Mouse (Mus musculus) MEL (cell line): ENCODE measurements around the gene Yipf4. TPM values are rescaled to one million over a fixed set of nuclear protein-coding genes. Genes with fewer than 3 reads are reported as not detected.
"Not testable (repeated sequence)": the region's sequence is repeated elsewhere in the genome, so short reads cannot be mapped to it uniquely, and the experiment has no call there.

Experiments
- DNase-seq: peaks from one replicate; pipeline ENCODE4 v3.0.0; 2011; ENCODE audit warnings: low read depth, low spot score
- H3K27ac ChIP-seq: 2 replicates; pipeline ENCODE4 v1.5.1; 2012; ENCODE audit warnings: low read depth, mild to moderate bottlenecking, control low read depth, low read length, moderate library complexity; ENCODE audit not compliant: control insufficient read depth
- H3K27me3 ChIP-seq, 2 experiments: fragments of 150-350 bp in 1 of 2; sonication (generic) in 1 of 2; 2 replicates each; pipeline ENCODE4 v1.6.1; 2012; ENCODE audit warnings: low read length in 2 of 2, mild to moderate bottlenecking in 2 of 2, improper control_type of control experiment in 1 of 2, moderate library complexity in 1 of 2; ENCODE audit not compliant: insufficient read depth in 2 of 2, control insufficient read depth in 1 of 2
- H3K36me3 ChIP-seq, 2 experiments: 2 replicates each; pipeline ENCODE4 v1.6.1; 2012 to 2014; ENCODE audit warnings: low read length in 2 of 2, improper control_type of control experiment in 1 of 2, inconsistent platforms in 1 of 2, mild to moderate bottlenecking in 1 of 2; ENCODE audit not compliant: insufficient read depth in 2 of 2, control insufficient read depth in 1 of 2
- H3K4me1 ChIP-seq, 2 experiments: fragments of 150-350 bp in 1 of 2; sonication (generic) in 1 of 2; 2 replicates each; pipeline ENCODE4 v1.6.1; 2012; ENCODE audit warnings: low read length in 2 of 2, improper control_type of control experiment in 1 of 2, mild to moderate bottlenecking in 1 of 2; ENCODE audit not compliant: insufficient read depth in 2 of 2, control insufficient read depth in 1 of 2
- H3K4me3 ChIP-seq, 2 experiments: fragments of 150-350 bp in 1 of 2; sonication (generic) in 1 of 2; 2 replicates each; pipeline ENCODE4 v1.5.1; 2012; ENCODE audit warnings: low read depth in 2 of 2, low read length in 2 of 2, mild to moderate bottlenecking in 2 of 2, moderate library complexity in 2 of 2, control low read depth in 1 of 2, improper control_type of control experiment in 1 of 2; ENCODE audit not compliant: control insufficient read depth in 1 of 2, insufficient read depth in 1 of 2
- H3K79me2 ChIP-seq: 2 replicates; pipeline ENCODE4 v1.6.1; 2012; ENCODE audit warnings: mild to moderate bottlenecking, low read length, moderate library complexity; ENCODE audit not compliant: control insufficient read depth, poor library complexity, insufficient read depth
- H3K9ac ChIP-seq: 2 replicates; pipeline ENCODE4 v1.6.1; 2012; ENCODE audit warnings: low read depth, mild to moderate bottlenecking, control low read depth, low read length, moderate library complexity; ENCODE audit not compliant: control insufficient read depth, poor library complexity, severe bottlenecking
- H3K9me3 ChIP-seq: fragments of 150-350 bp; sonication (generic); replicated peaks from 2 replicates; pipeline ENCODE4 v1.6.1; 2012; ENCODE audit warnings: mild to moderate bottlenecking, low read length, improper control_type of control experiment, moderate library complexity; ENCODE audit not compliant: insufficient read depth
- CHD2 ChIP-seq: IDR thresholded peaks from 2 replicates; pipeline ENCODE4 v1.6.1; 2011; ENCODE audit warnings: low read length, improper control_type of control experiment
- E2F4 ChIP-seq: IDR thresholded peaks from 2 replicates; pipeline ENCODE4 v1.6.1; 2011; ENCODE audit warnings: low read depth, low read length, improper control_type of control experiment, borderline replicate concordance
- ELF1 ChIP-seq: IDR thresholded peaks from 2 replicates; pipeline ENCODE4 v1.6.1; 2014; ENCODE audit warnings: low read depth, mild to moderate bottlenecking, inconsistent platforms, low read length, improper control_type of control experiment, moderate library complexity
- GATA1 ChIP-seq: IDR thresholded peaks from 2 replicates; pipeline ENCODE4 v1.6.1; 2011; ENCODE audit warnings: low read depth, low read length, improper control_type of control experiment
- MAFK ChIP-seq: IDR thresholded peaks from 2 replicates; pipeline ENCODE4 v1.6.1; 2011; ENCODE audit warnings: low read depth, mild to moderate bottlenecking, low read length, improper control_type of control experiment, borderline replicate concordance
- MAX ChIP-seq: IDR thresholded peaks from 2 replicates; pipeline ENCODE4 v1.6.1; 2011; ENCODE audit warnings: low read length, improper control_type of control experiment
- MAZ ChIP-seq: IDR thresholded peaks from 2 replicates; pipeline ENCODE4 v1.6.1; 2012; ENCODE audit warnings: low read depth, mild to moderate bottlenecking, inconsistent platforms, low read length, improper control_type of control experiment
- NRF1 ChIP-seq: IDR thresholded peaks from 2 replicates; pipeline ENCODE4 v1.6.1; 2014; ENCODE audit warnings: low read depth, mild to moderate bottlenecking, inconsistent platforms, low read length, improper control_type of control experiment, moderate library complexity; ENCODE audit not compliant: poor library complexity, insufficient read depth, severe bottlenecking
- POLR2AphosphoS2 ChIP-seq: IDR thresholded peaks from 2 replicates; pipeline ENCODE4 v1.6.1; 2011; ENCODE audit warnings: low read length, improper control_type of control experiment
- SIN3A ChIP-seq: IDR thresholded peaks from 2 replicates; pipeline ENCODE4 v1.6.1; 2012; ENCODE audit warnings: low read length, improper control_type of control experiment, inconsistent platforms
- TCF12 ChIP-seq: IDR thresholded peaks from 2 replicates; pipeline ENCODE4 v1.6.1; 2014; ENCODE audit warnings: low read depth, mild to moderate bottlenecking, inconsistent platforms, low read length, improper control_type of control experiment, moderate library complexity
- UBTF ChIP-seq: IDR thresholded peaks from 2 replicates; pipeline ENCODE4 v1.6.1; 2012; ENCODE audit warnings: low read depth, mild to moderate bottlenecking, inconsistent platforms, low read length, improper control_type of control experiment, moderate library complexity, borderline replicate concordance; ENCODE audit not compliant: insufficient read depth
- ZC3H11A ChIP-seq: IDR thresholded peaks from 2 replicates; pipeline ENCODE4 v1.6.1; 2012; ENCODE audit warnings: low read depth, mild to moderate bottlenecking, inconsistent platforms, low read length, improper control_type of control experiment
- ZNF384 ChIP-seq: IDR thresholded peaks from 2 replicates; pipeline ENCODE4 v1.6.1; 2012; ENCODE audit warnings: low read depth, mild to moderate bottlenecking, inconsistent platforms, low read length, improper control_type of control experiment
- polyA plus RNA-seq, 2 experiments: library from polyadenylated mRNA; stranded (reverse) in 1 of 2; unstranded in 1 of 2; fragments of >175 nt in 1 of 2; fragments of >200 nt in 1 of 2; gene quantifications; 2 replicates each; pipeline versions ENCODE4 v1.2.1 to v1.2.4; 2012; ENCODE audit warnings: low replicate concordance in 2 of 2, low read depth in 1 of 2; ENCODE audit not compliant: insufficient read length in 2 of 2, insufficient read depth in 1 of 2, missing spikeins in 1 of 2
- total RNA-seq: library from RNA; depleted of rRNA; stranded (reverse); fragments of 300-350 nt; gene quantifications from 2 replicates; pipeline ENCODE4 v1.2.3, GENCODE M21; 2012

Gene Yipf4
- total and polyA plus RNA-seq, 3 experiments = 24.3 to 31.7 TPM; not detected in 1

GRCm38 (mm10) chr17:74458711-74459408 is 30.4 kb upstream of the Yipf4 start, which contains the start of gene Nlrc4:
Gene Nlrc4, minus strand, starts transcription at chr17:74459142.
- DNase-seq = peak; percentile 37
- H3K27ac ChIP-seq = 0 out of 2 replicates have a peak within 1 kb of the TSS, but pooled peaks have one; percentile 4
- H3K9ac ChIP-seq = 0 out of 2 replicates have a peak within 1 kb of the TSS, but pooled peaks have one; percentile 9
- H3K79me2 ChIP-seq = no peaks in the 10 kb centered on the region
- H3K9me3 ChIP-seq = no peaks in the 10 kb centered on the region
- H3K27me3 ChIP-seq = no peaks in the 10 kb centered on the region
- H3K4me3 ChIP-seq = peak within 1 kb of the TSS in 1 of 2 experiments; percentile 20; a peak in 1 of 4 replicates
- TF ChIP-seq ZNF384 (no peak), SIN3A (no peak), NRF1 (no peak), TCF12 (no peak), MAZ (no peak), POLR2AphosphoS2 (no peak), UBTF (no peak), MAX (no peak)
- H3K4me1 ChIP-seq = peaks cover 0 to 14% of the 10 kb centered on the region in 2 experiments; a peak in 2 of 4 replicates
- H3K36me3 ChIP-seq = peaks cover 0 to 10% of the 10 kb centered on the region in 2 experiments; a peak in 2 of 4 replicates

- TF ChIP-seq GATA1 (no peak), ELF1 (no peak), ZC3H11A (no peak), MAFK (no peak), CHD2 (no peak), E2F4 (no peak)
- H3K4me3 ChIP-seq = no peak overlapping the region
- H3K4me1 ChIP-seq = peaks cover 0 to 6% of the 10 kb centered on the region in 2 experiments; a peak in 2 of 4 replicates
- no peak for DNase-seq
- no peaks in the 10 kb centered on the region for H3K9me3 ChIP-seq
- H3K27me3 ChIP-seq = no peaks in the 10 kb centered on the region; a peak in 2 of 4 replicates
- peaks cover 0 to 6% of the 10 kb centered on the region in 2 experiments; a peak in 2 of 4 replicates for H3K36me3 ChIP-seq
- no peaks in the 10 kb centered on the region for H3K79me2 ChIP-seq
- H3K27ac ChIP-seq = no peak overlapping the region
- no peak overlapping the region for H3K9ac ChIP-seq
Measured at GRCm38 (mm10) chr17:74463510-74463909, 25.8 kb upstream of the Yipf4 start.

GRCm38 (mm10) chr17:74467981-74468380 is 21.3 kb upstream of the Yipf4 start:
- not testable (repeated sequence) for H3K9me3 ChIP-seq, H3K9ac ChIP-seq, H3K27me3 ChIP-seq, H3K79me2 ChIP-seq, H3K36me3 ChIP-seq, H3K4me1 ChIP-seq, H3K27ac ChIP-seq, DNase-seq, H3K4me3 ChIP-seq

GRCm38 (mm10) chr17:74470133-74470532 is 19.2 kb upstream of the Yipf4 start:
- not testable (repeated sequence) for H3K4me3 ChIP-seq, H3K27me3 ChIP-seq, H3K79me2 ChIP-seq, H3K9me3 ChIP-seq, H3K4me1 ChIP-seq, H3K27ac ChIP-seq, H3K36me3 ChIP-seq, DNase-seq, H3K9ac ChIP-seq
